Mouse (Mus musculus): ENCODE data around the gene Nucb1.
"Not testable (repeated sequence)": the region's sequence is repeated elsewhere in the genome, so short reads cannot be mapped to it uniquely, and the experiment has no call there.

Gene Nucb1

GRCm38 (mm10) chr7:45488293-45489204, 21.7 kb downstream of the Nucb1 start, which contains the start of gene Dhdh:
Gene Dhdh, minus strand, starts transcription at chr7:45488805.
- DNase-seq (ENCODE audit: low spot score in 2 of 2): no peak

GRCm38 (mm10) chr7:45487861-45488292, 22.3 kb downstream of the Nucb1 start:
- no peak for DNase-seq (ENCODE audit: low spot score in 2 of 2)

GRCm38 (mm10) chr7:45486761-45487415, 23.3 kb downstream of the Nucb1 start, which contains the start of gene Gm45808:
Gene Gm45808, minus strand, starts transcription at chr7:45486811.
- no peak for DNase-seq (ENCODE audit: low spot score in 2 of 2)

- no peak for DNase-seq (ENCODE audit: low spot score in 2 of 2)
These were observed 24.0 kb downstream of the Nucb1 start for GRCm38 (mm10) chr7:45486158-45486557.

GRCm38 (mm10) chr7:45484985-45485384, 25.2 kb downstream of the Nucb1 start:
- DNase-seq (ENCODE audit: low spot score in 2 of 2): not testable (repeated sequence)

GRCm38 (mm10) chr7:45482166-45482565, 28.0 kb downstream of the Nucb1 start:
- DNase-seq (ENCODE audit: low spot score in 2 of 2): no peak

GRCm38 (mm10) chr7:45481374-45481927, 28.8 kb downstream of the Nucb1 start, which contains the start of gene Tulp2:
Gene Tulp2, plus strand, starts transcription at chr7:45481877.
- DNase-seq (ENCODE audit: low spot score in 2 of 2): peak in 1 of 2 experiments; percentile 75

GRCm38 (mm10) chr7:45480310-45480709, 29.9 kb downstream of the Nucb1 start:
- DNase-seq (ENCODE audit: low spot score in 2 of 2): not testable (repeated sequence)

- no peak for DNase-seq (ENCODE audit: low spot score in 2 of 2)
These were observed 31.4 kb downstream of the Nucb1 start for GRCm38 (mm10) chr7:45478774-45479173.

GRCm38 (mm10) chr7:45477003-45477402, 33.2 kb downstream of the Nucb1 start:
- DNase-seq (ENCODE audit: low spot score in 2 of 2): peak in 1 of 2 experiments; percentile 65

GRCm38 (mm10) chr7:45476453-45476852, 33.8 kb downstream of the Nucb1 start:
- DNase-seq (ENCODE audit: low spot score in 2 of 2): no peak

- no peak for DNase-seq (ENCODE audit: low spot score in 2 of 2)
These were observed 34.8 kb downstream of the Nucb1 start for GRCm38 (mm10) chr7:45475291-45475969.

- DNase-seq (ENCODE audit: low spot score in 2 of 2): peak in 1 of 2 experiments; percentile 86
These were observed 39.3 kb downstream of the Nucb1 start for GRCm38 (mm10) chr7:45470869-45471268.

- no peak for DNase-seq (ENCODE audit: low spot score in 2 of 2)
These were observed 43.0 kb downstream of the Nucb1 start for GRCm38 (mm10) chr7:45467090-45467670.

- peak; percentile 93 to 97 for DNase-seq (ENCODE audit: low spot score in 2 of 2)
These were observed 43.7 kb downstream of the Nucb1 start, which contains the start of gene Bax for GRCm38 (mm10) chr7:45466283-45467089. Gene Bax, minus strand, starts transcription at chr7:45466898.

GRCm38 (mm10) chr7:45465549-45465948, 44.7 kb downstream of the Nucb1 start:
- peak in 1 of 2 experiments; percentile 14 for DNase-seq (ENCODE audit: low spot score in 2 of 2)

GRCm38 (mm10) chr7:45465112-45465511, 45.1 kb downstream of the Nucb1 start:
- no peak for DNase-seq (ENCODE audit: low spot score in 2 of 2)

- no peak for DNase-seq (ENCODE audit: low spot score in 2 of 2)
These were observed 46.0 kb downstream of the Nucb1 start for GRCm38 (mm10) chr7:45463987-45464778.

- DNase-seq (ENCODE audit: low spot score in 2 of 2): not testable (repeated sequence)
These were observed 47.3 kb downstream of the Nucb1 start for GRCm38 (mm10) chr7:45462868-45463267.

Measured in frontal cortex, postnatal 36 days (tissue).